Mouse (Mus musculus) hindbrain, embryonic 10.5 days (tissue): ENCODE results near the gene Secisbp2. TPM values are rescaled to one million over a fixed set of nuclear protein-coding genes. Genes with fewer than 3 reads are reported as not detected.

Source experiments
- DNase-seq: peaks from one replicate; pipeline ENCODE4 v3.0.0-alpha.2; 2017; ENCODE audit warnings: low spot score
- H3K27ac ChIP-seq: fragments of 300-500 bp; sonication (generic); 2 replicates; pipeline ENCODE4 v1.5.1; 2016; ENCODE audit warnings: mild to moderate bottlenecking, moderate library complexity
- H3K27me3 ChIP-seq: fragments of 300-500 bp; sonication (generic); 2 replicates; pipeline ENCODE4 v1.6.1; 2016; ENCODE audit warnings: mild to moderate bottlenecking; ENCODE audit not compliant: poor library complexity, insufficient read depth, severe bottlenecking
- H3K36me3 ChIP-seq: fragments of 300-500 bp; sonication (generic); 2 replicates; pipeline ENCODE4 v1.6.1; 2016; ENCODE audit warnings: mild to moderate bottlenecking, moderate library complexity
- H3K4me1 ChIP-seq: fragments of 300-500 bp; sonication (generic); replicated peaks from 2 replicates; pipeline ENCODE4 v1.6.1; 2016; ENCODE audit warnings: mild to moderate bottlenecking
- H3K4me3 ChIP-seq: fragments of 300-500 bp; sonication (generic); 2 replicates; pipeline ENCODE4 v1.5.1; 2016; ENCODE audit warnings: mild to moderate bottlenecking, moderate library complexity
- H3K9me3 ChIP-seq: fragments of 300-500 bp; sonication (generic); 2 replicates; pipeline ENCODE4 v1.6.1; 2016; ENCODE audit warnings: mild to moderate bottlenecking, moderate library complexity
- WGBS: fragments of 180-500 bp; shearing (Covaris S2); methylation state at CpG from one replicate; pipeline ENCODE4 v1.1.7; 2016; 5-methylcytosine and 5-hydroxymethylcytosine counted together
- polyA plus RNA-seq: library from polyadenylated mRNA; unstranded; fragments of >200 nt; fragmentation: Nextera tagmentation; extraction: Ambion mirVana; gene quantifications from 2 replicates; pipeline ENCODE4 v1.2.1, GENCODE M21; 2016

The Secisbp2 gene
- polyA plus RNA-seq, 1 experiment from 2014 or later = 27.4 TPM

DNA sequence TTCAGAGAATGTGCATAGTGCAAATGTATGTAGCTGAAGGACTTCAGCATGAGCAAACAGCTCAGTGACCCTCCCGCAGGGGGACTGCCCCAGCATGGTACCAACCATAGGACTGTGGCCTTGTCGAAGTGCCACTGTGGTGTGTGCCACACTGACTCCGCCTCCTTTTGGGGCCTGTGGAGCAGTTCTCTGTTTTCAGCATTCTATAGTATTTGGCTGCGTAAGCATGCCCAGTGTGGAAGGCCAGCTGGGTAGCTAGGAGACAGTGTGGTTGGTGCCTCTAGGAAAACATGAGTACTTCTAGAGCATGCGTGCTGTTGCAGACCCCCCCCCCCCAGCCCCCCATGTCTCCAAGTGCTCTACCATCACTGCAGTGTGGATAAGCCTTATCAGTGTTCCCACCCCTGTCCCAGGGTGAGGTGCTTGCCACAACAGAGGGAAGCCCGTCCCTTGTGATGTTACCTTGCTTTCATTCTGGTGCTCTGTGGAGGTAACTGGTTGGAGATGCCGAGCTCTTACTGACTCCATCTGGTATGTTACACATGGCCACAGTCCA lies 26.2 kb downstream of the Secisbp2 start:
- no peak overlapping the region for H3K27ac ChIP-seq
- no peak for DNase-seq
- H3K4me3 ChIP-seq = no peak overlapping the region
- H3K9me3 ChIP-seq = no peaks in the 10 kb centered on the region
- H3K27me3 ChIP-seq = no peaks in the 10 kb centered on the region
- WGBS = 89% methylated on average over 7 of the region's 7 CpGs
- no peaks in the 10 kb centered on the region for H3K4me1 ChIP-seq
- H3K36me3 ChIP-seq = peaks cover 100% of the 10 kb centered on the region

DNA sequence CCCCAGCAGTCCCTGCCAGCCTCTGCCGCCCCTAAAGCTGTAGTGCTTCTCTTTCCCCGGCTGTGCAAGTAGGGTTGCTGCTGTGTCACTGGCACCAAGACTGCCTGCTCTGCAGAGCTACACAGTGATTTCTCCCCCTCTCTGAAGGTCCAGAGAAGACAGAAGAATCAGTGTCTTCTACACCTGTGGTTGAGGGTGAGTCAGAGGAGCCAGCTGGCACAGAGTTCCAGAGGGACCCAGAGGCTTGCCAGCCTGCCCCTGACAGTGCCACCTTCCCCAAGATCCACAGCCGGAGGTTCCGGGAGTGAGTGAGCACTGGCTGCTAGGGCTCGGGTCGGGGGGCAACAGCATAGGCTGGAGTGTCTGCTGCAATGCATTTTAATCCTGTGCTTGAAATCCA lies 27.2 kb downstream of the Secisbp2 start:
- 95% methylated on average over 6 of the region's 6 CpGs for WGBS
- DNase-seq = no peak
- H3K9me3 ChIP-seq = no peaks in the 10 kb centered on the region
- no peak overlapping the region for H3K4me3 ChIP-seq
- H3K4me1 ChIP-seq = no peaks in the 10 kb centered on the region
- peaks cover 100% of the 10 kb centered on the region for H3K36me3 ChIP-seq
- H3K27me3 ChIP-seq = no peaks in the 10 kb centered on the region
- no peak overlapping the region for H3K27ac ChIP-seq

DNA sequence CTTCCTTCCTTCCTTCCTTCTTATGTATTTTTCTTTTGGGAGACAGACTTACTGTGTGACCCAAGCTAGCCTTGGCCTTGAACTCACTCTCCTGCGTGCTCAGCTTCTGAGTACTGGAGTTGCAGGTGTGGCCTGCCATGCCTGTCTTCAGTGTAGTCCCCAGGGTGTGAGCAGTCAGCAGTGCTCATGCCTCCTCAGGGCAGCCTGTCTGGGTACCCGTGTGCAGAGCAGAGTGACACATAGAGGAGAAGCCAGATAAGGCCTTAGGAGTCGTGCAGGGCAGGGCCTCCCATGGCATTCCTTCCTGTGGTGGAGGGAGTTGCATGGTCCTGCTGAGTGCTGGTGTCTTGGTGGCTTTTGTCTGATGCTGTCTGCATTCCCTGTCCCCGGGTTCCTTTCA lies 27.8 kb downstream of the Secisbp2 start:
- Histone ChIP-seq H3K4me1 (no peaks in the 10 kb centered on the region), H3K36me3 (peaks cover 100% of the 10 kb centered on the region), H3K9me3 (no peaks in the 10 kb centered on the region), H3K4me3 (no peak overlapping the region), H3K27ac (no peak overlapping the region), H3K27me3 (no peaks in the 10 kb centered on the region)
- WGBS = 94% methylated on average over 4 of the region's 4 CpGs
- no peak for DNase-seq

DNA sequence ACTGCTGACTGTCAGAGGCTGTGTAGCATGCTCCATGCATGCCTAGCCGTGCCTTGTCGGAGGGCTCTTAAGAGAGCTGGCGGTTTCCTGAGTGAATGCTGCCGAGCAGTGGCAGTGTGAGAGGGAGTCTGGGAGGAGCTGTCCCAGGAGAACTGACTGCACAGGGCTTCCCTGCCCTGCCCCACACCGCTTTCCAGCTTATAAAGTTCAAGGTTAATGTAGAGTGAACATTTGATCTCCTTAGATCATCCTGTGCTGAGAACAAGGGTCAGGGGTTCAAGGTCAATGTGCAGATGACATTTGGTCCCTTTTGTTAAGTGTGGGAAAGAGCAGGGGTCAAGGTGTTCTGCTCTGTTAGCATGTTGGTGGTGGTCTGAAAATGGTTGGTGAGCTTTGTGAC lies 29.6 kb downstream of the Secisbp2 start:
- Histone ChIP-seq H3K4me3 (no peak overlapping the region), H3K27me3 (no peaks in the 10 kb centered on the region), H3K36me3 (peaks cover 100% of the 10 kb centered on the region), H3K27ac (no peak overlapping the region), H3K9me3 (no peaks in the 10 kb centered on the region), H3K4me1 (no peaks in the 10 kb centered on the region)
- 92% methylated on average over 5 of the region's 5 CpGs for WGBS
- DNase-seq = no peak

DNA sequence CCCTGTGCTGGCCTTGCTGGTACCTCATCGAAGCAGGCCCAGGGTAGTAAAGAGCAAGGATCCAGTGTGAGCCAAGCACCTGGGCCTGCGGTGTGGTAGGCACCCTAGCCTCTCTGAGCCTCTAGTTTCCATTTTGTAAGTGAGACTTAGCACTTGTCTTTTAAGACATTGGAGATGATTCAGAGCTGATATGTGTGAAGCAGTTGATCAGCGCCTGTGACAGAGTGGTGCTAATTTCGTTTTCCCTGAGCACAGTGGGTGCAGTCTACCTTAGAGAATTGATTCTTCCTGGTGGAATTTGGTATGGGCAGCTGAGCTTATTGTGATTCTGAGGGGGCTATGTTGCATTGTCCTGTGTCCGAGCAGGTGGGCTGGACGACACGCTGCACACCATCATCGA lies 30.1 kb downstream of the Secisbp2 start:
- WGBS = 92% methylated on average over 8 of the region's 8 CpGs
- Histone ChIP-seq H3K4me1 (no peaks in the 10 kb centered on the region), H3K9me3 (no peaks in the 10 kb centered on the region), H3K36me3 (peaks cover 100% of the 10 kb centered on the region), H3K4me3 (no peak overlapping the region), H3K27ac (no peak overlapping the region), H3K27me3 (no peaks in the 10 kb centered on the region)
- no peak for DNase-seq

DNA sequence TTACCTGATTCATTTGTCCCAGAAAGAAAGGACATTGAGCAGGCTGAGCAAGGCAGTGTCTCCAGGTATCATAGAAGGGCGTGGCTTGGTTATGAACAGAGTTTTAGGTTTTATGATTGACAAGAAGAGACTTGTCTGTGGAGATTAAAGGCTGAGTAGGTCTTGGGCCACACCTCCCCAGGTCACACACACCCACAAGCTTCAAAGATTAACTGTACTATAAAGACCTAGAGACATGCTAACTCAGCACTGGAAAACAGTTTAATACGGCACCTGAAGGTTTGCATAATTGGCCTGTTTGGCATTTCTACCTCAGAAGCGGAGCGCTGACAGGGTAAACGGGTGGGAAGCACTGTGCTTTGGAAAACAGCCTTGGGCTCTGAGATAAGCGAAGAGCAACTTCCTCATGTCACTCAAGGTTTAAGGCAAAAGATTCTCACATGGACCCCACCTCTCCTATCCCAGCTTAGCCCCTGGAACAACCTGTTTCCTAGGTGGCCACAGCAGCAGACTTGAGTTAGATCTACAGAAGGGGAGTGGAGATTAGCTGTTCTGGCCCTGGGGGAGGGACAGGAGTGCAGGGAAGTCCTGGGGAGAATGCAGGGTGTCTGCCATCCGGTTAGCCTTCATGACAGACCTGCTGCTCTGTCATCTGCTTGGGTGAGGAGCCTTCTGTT lies 33.9 kb downstream of the Secisbp2 start:
- WGBS = 89% methylated on average over 7 of the region's 7 CpGs
- Histone ChIP-seq H3K4me1 (0 out of 2 replicates have a peak, but pooled peaks cover 4% of the 10 kb centered on the region), H3K36me3 (peaks cover 95% of the 10 kb centered on the region)

DNA sequence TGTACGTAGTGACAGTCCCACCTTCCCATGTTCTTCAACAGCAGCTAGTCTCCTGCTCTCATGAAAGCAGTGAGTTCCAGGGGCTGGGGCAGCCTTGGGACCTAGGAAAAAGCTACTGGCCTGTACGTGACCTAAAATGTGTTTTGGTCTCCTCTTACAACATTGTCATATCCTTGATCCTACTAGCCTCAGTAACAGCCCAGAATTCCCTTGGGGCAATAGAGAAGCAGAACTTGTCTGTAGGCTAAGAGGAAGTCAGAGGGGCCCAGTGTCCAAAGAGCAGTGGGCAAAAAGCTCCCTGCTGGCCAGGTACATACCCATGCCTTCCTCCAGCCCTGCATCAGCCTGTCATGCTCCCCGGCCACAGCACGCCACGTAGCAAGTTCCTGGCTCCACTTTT lies 35.5 kb downstream of the Secisbp2 start:
- no peak for DNase-seq
- H3K4me1 ChIP-seq = 0 out of 2 replicates have a peak, but pooled peaks cover 4% of the 10 kb centered on the region
- H3K9me3 ChIP-seq = no peaks in the 10 kb centered on the region
- no peak overlapping the region for H3K27ac ChIP-seq
- WGBS = 92% methylated on average over 5 of the region's 5 CpGs
- H3K4me3 ChIP-seq = no peak overlapping the region
- H3K36me3 ChIP-seq = peaks cover 90% of the 10 kb centered on the region
- H3K27me3 ChIP-seq = no peaks in the 10 kb centered on the region

More for the DNA sequence above, 33.9 kb downstream of the Secisbp2 start:
- no peak overlapping the region for H3K27ac ChIP-seq
- DNase-seq = no peak
- H3K4me3 ChIP-seq = no peak overlapping the region
- no peaks in the 10 kb centered on the region for H3K27me3 ChIP-seq
- no peaks in the 10 kb centered on the region for H3K9me3 ChIP-seq

DNA sequence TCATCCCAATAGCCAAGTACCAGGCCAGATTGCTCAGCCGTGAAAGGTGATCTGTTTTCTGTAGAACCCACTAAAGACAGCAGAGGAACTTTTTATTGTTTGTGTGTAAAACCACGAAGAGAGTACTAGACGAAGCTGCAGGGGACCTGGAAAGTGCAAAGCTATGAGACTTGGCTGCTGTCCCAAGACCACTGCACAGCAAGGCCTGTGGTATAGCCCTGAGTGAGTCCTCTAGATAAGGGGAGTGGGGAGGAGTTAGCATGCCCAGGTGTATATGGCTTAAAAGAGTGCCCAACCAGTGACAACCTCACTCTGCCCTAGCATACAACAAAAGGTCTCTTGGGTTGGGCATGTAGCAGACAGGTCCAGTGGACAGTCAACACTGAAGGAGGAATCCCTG lies 37.2 kb downstream of the Secisbp2 start:
- Histone ChIP-seq H3K4me3 (no peak overlapping the region), H3K36me3 (peaks cover 73% of the 10 kb centered on the region), H3K27me3 (no peaks in the 10 kb centered on the region), H3K27ac (no peak overlapping the region), H3K4me1 (0 out of 2 replicates have a peak, but pooled peaks cover 4% of the 10 kb centered on the region), H3K9me3 (no peaks in the 10 kb centered on the region)
- 52% methylated on average over 3 of the region's 3 CpGs for WGBS
- DNase-seq = no peak

DNA sequence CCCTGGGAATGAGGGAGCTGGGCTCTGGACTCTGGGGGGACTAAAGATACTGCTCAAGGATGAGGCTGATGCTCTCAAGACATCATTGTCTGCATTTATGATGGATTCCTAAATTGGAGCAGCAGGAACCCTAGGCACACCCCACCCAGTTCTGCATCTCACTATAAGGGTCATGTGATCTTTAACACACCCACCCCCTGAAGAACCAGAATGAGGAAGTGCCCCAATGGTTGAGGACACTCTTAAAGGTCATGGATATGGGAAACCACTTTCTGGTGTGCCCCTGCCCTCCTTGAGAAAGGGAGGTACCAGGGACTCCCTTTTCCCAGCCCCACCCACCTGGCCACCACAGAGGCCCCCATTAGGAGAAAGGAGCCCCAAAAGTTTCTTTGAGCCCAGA lies 45.0 kb downstream of the Secisbp2 start:
- Histone ChIP-seq H3K9me3 (no peaks in the 10 kb centered on the region), H3K4me3 (no peak overlapping the region), H3K4me1 (no peaks in the 10 kb centered on the region), H3K27me3 (no peaks in the 10 kb centered on the region), H3K36me3 (peaks cover 11% of the 10 kb centered on the region), H3K27ac (no peak overlapping the region)
- no peak for DNase-seq

DNA sequence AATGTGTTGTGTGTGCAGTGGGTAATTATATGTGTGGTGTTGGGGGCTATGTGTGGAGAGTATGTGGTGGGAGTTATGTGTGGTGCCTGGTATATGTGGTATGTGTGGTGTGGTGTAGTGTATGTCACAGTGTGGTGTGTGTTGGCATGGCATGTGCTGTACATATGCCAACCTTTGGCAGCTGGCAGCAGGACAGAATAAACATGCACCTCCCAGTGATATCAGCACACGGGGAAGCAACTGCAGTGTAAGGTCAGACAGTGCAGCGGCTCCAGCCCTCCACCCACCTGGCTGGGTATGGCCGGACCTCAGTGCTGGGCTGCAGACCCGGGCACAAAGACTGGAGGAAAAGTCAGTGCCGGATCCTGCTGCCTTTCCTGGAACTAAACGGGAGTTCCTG lies 46.0 kb downstream of the Secisbp2 start:
- 84% methylated on average over 6 of the region's 6 CpGs for WGBS
- DNase-seq = no peak
- Histone ChIP-seq H3K4me3 (no peak overlapping the region), H3K4me1 (no peaks in the 10 kb centered on the region), H3K9me3 (no peaks in the 10 kb centered on the region), H3K27ac (no peak overlapping the region), H3K27me3 (no peaks in the 10 kb centered on the region), H3K36me3 (peaks cover 14% of the 10 kb centered on the region)

DNA sequence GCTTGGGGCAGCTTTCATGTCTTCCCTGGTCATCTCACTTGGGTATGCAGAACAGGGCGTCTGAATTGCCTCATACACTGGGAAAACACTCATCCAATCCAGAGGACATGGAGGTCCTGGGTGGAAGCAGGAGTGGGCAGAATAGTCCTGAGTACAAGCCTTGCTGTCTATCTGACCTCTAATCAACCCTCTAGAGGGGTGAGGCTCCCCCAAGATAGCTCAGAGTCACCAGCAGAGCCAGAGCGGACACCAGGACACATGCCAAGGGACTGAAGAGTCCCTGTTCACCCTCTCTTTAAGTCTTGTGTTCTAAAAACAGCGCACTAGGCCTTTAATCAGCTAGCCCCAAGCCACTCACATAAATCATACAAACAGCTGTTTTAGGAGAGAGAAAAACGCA lies 46.4 kb downstream of the Secisbp2 start:
- no peak for DNase-seq
- no peaks in the 10 kb centered on the region for H3K4me1 ChIP-seq
- H3K27ac ChIP-seq = no peak overlapping the region
- WGBS = 83% methylated on average over 4 of the region's 4 CpGs
- H3K27me3 ChIP-seq = no peaks in the 10 kb centered on the region
- no peak overlapping the region for H3K4me3 ChIP-seq
- H3K9me3 ChIP-seq = no peaks in the 10 kb centered on the region
- H3K36me3 ChIP-seq = peaks cover 19% of the 10 kb centered on the region

DNA sequence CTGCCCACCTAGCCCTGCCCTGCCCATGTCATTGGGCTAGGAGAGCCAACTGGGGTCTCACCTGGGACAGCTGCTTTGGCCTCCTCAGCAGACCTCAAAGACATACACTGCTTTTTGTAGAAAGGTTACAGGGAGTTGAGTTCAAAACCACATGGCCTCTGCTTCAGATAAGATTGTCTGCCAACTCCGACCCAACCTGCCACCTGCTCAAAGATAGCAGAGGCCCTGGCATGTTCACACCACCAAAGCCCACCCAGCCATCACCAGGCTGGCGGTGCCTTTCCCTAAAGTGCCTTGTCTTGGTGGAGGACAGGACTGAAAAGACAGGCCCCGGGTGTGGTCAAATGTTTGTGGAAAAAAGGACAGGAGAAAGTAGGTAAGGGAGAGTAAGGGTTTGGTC lies 46.8 kb downstream of the Secisbp2 start:
- 84% methylated on average over 3 of the region's 3 CpGs for WGBS
- Histone ChIP-seq H3K4me3 (no peak overlapping the region), H3K27ac (no peak overlapping the region), H3K9me3 (no peaks in the 10 kb centered on the region), H3K4me1 (no peaks in the 10 kb centered on the region), H3K36me3 (peaks cover 22% of the 10 kb centered on the region), H3K27me3 (no peaks in the 10 kb centered on the region)
- no peak for DNase-seq

DNA sequence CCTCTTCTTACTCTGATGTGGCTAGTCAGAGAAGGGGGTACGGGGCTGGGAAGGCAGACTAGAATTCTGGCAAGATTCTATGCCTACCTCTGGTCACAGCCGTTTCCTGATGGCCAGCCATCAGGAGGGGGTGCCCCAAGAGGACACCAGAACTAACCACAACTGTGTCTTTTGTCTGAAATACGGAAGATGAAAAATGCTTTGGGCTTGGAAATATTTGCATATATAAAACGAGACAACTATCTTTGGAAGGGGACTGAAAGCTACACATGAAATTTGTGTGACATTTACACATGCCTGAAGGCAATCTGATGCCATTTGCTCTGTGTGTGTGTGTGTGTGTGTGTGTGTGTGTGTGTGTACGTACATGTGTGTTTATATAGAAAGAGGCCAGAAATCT lies 52.4 kb downstream of the Secisbp2 start:
- WGBS = 88% methylated on average over 5 of the region's 5 CpGs
- DNase-seq = no peak

More for the DNA sequence above, 52.4 kb downstream of the Secisbp2 start:
- Histone ChIP-seq H3K27me3 (no peaks in the 10 kb centered on the region), H3K4me1 (no peaks in the 10 kb centered on the region), H3K36me3 (peaks cover 22% of the 10 kb centered on the region), H3K9me3 (no peaks in the 10 kb centered on the region), H3K27ac (no peak overlapping the region), H3K4me3 (no peak overlapping the region)
